Mouse (Mus musculus) urinary bladder, postnatal 25 days (tissue): ENCODE measurements at regions not wholly inside any gene's neighbourhood (a gene's known extent, or its start where the extent isn't known, plus 50 kb on each side); places are given as distances from the start of the nearest gene placed in this dataset.
"Not testable (repeated sequence)": the region's sequence is repeated elsewhere in the genome, so short reads cannot be mapped to it uniquely, and the experiment has no call there.

Experiments
- DNase-seq: peaks from one replicate; pipeline ENCODE4 v3.0.0; 2022; ENCODE audit warnings: low spot score

GRCm38 (mm10) chr17:17197229-17197628 is 76.0 kb downstream of the Zfp97 start:
- DNase-seq, result not testable (repeated sequence)

- DNase-seq, result no peak
These were observed 107.9 kb downstream of the Zfp97 start for GRCm38 (mm10) chr17:17229069-17229468.

- DNase-seq, result peak; percentile 76
These were observed 113.3 kb downstream of the Zfp97 start for GRCm38 (mm10) chr17:17234329-17235185.

- not testable (repeated sequence) for DNase-seq
These were observed 113.9 kb downstream of the Zfp97 start for GRCm38 (mm10) chr17:17235186-17235482.
